Mouse (Mus musculus) midbrain, postnatal 0 days (tissue): ENCODE data around the gene Fbln2. TPM values are rescaled to one million over a fixed set of nuclear protein-coding genes. Genes with fewer than 3 reads are reported as not detected.

Experiments used
- ATAC-seq: fragments of 200-750 bp; cut with Nextera tagmentation; 2 replicates; pipeline ENCODE4 v1.8.0; 2017; ENCODE audit warnings: moderate number of reproducible peaks, mild to moderate bottlenecking, moderate TSS enrichment, moderate library complexity; ENCODE audit not compliant: low FRiP score
- DNase-seq: peaks from one replicate; pipeline ENCODE4 v3.0.0-alpha.2; 2015; ENCODE audit warnings: low spot score
- H3K27ac ChIP-seq: fragments of 300-500 bp; sonication (generic); 2 replicates; pipeline ENCODE4 v1.5.1; 2014; ENCODE audit warnings: low read depth, mild to moderate bottlenecking, low read length, mixed read lengths
- H3K27me3 ChIP-seq: fragments of 300-500 bp; sonication (generic); 2 replicates; pipeline ENCODE4 v1.6.1; 2014; ENCODE audit warnings: low read length, control low read depth, mixed read lengths; ENCODE audit not compliant: insufficient read depth
- H3K36me3 ChIP-seq: fragments of 300-500 bp; sonication (generic); 2 replicates; pipeline ENCODE4 v1.6.1; 2014; ENCODE audit warnings: low read length, control low read depth, mixed read lengths; ENCODE audit not compliant: insufficient read depth
- H3K4me1 ChIP-seq: fragments of 300-500 bp; sonication (generic); 2 replicates; pipeline ENCODE4 v1.6.1; 2014; ENCODE audit warnings: mild to moderate bottlenecking, control low read depth, antibody characterized with exemption, low read length, mixed read lengths; ENCODE audit not compliant: insufficient read depth
- H3K4me2 ChIP-seq: fragments of 300-500 bp; sonication (generic); 2 replicates; pipeline ENCODE4 v1.6.1; 2014; ENCODE audit warnings: low read depth, mild to moderate bottlenecking, low read length, mixed read lengths; ENCODE audit not compliant: poor library complexity, severe bottlenecking
- H3K4me3 ChIP-seq: fragments of 300-500 bp; sonication (generic); 2 replicates; pipeline ENCODE4 v1.5.1; 2014; ENCODE audit warnings: low read depth, mild to moderate bottlenecking, low read length, moderate library complexity
- H3K9ac ChIP-seq: fragments of 300-500 bp; sonication (generic); replicated peaks from 2 replicates; pipeline ENCODE4 v1.6.1; 2014; ENCODE audit warnings: mild to moderate bottlenecking, low read length, moderate library complexity, mixed read lengths; ENCODE audit not compliant: poor library complexity, severe bottlenecking
- H3K9me3 ChIP-seq: fragments of 300-500 bp; sonication (generic); 2 replicates; pipeline ENCODE4 v1.6.1; 2016; ENCODE audit warnings: low read length, control low read depth
- CTCF ChIP-seq: IDR thresholded peaks from 2 replicates; pipeline ENCODE4 v1.5.1; 2016; ENCODE audit warnings: antibody characterized with exemption, mild to moderate bottlenecking
- WGBS: fragments of 180-500 bp; shearing (Covaris S2); extraction: QIAGEN DNeasy Blood & Tissue Kit; methylation state at CpG from one replicate; pipeline ENCODE4 v1.1.7; 2014; 5-methylcytosine and 5-hydroxymethylcytosine counted together
- polyA plus RNA-seq: library from polyadenylated mRNA; unstranded; fragments of >200 nt; fragmentation: Nextera tagmentation; extraction: Ambion mirVana; gene quantifications from 2 replicates; pipeline ENCODE4 v1.2.1, GENCODE M21; 2015
- total RNA-seq: library from RNA; depleted of rRNA; stranded (reverse); fragments of >200 nt; gene quantifications from 2 replicates; pipeline ENCODE4 v1.2.3, GENCODE M21; 2014

The Fbln2 gene
- total and polyA plus RNA-seq, 2 experiments from 2014 or later = 12.1 to 33.5 TPM

DNA sequence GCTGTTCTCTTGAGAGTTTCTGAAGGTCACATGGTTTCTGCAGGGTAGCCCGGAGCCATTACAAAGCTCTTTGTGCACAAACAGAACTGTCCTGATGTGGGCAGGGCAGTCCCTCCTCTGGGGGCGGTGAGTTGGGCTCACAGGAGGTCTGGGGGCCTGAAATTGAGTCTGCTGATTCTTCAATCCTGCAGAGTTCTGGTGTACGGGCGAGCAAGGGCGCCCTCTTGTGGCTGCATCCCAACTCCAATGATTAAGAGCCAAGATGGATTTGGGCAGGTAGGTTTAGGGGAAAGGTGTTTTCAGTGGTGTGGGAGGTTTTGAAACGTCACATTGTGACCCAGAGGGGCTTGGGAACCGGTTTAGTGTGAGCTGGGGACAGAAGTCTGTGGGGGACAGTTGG lies 65.3 kb downstream of the Fbln2 start:
- no peak for ATAC-seq
- 3% methylated on average over 7 of the region's 7 CpGs for WGBS
- peak; percentile 95 for TF ChIP-seq CTCF

DNA sequence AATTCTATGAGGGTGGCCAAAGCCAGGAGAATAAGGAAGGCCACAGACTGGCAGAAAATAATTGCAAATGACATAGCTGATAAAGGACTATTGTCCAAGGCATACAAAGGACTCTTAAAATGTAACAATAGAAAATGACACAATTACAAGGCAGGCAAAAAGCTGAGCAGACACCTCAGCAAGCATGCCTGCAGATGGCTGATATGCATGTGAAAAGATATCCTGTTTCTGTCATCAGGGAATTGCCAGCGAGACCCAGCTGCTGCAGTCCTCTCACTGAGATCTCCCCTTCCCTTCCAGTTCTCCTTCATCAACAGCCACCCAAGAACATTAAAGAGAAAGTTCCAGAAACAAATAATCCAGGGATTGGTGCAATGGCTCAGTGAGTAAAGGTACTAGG lies 66.0 kb downstream of the Fbln2 start:
- TF ChIP-seq CTCF = no peak
- no peak overlapping the region for H3K27ac ChIP-seq
- no peaks in the 10 kb centered on the region for H3K36me3 ChIP-seq

More for the DNA sequence above, 65.3 kb downstream of the Fbln2 start:
- Histone ChIP-seq H3K9ac (no peak overlapping the region), H3K9me3 (no peaks in the 10 kb centered on the region), H3K27ac (no peak overlapping the region), H3K4me3 (no peak overlapping the region), H3K4me2 (no peak overlapping the region), H3K36me3 (no peaks in the 10 kb centered on the region), H3K4me1 (no peaks in the 10 kb centered on the region), H3K27me3 (no peaks in the 10 kb centered on the region)
- DNase-seq = peak; percentile 79

DNA sequence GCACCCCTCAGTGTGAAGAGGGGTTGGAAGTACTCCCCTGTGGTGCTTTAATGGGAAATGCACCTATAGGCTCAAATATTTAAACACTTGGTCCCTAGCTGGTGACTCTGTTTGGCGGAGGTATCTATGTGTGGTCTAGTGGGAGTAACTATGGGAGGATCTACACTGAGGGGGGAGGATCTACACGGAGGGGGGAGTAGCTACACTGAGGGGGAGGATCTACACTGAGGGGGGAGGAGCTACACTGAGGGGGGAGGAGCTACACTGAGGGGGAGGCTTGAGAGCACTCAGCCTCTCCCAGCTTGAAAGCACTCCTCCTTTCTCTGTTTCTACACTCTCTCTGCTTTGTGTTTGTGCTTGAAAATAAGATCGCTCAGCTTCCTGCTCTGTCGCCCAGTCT lies 67.2 kb downstream of the Fbln2 start:
- WGBS = 42% methylated on average over 4 of the region's 4 CpGs
- no peaks in the 10 kb centered on the region for H3K27me3 ChIP-seq
- no peak overlapping the region for H3K4me3 ChIP-seq
- H3K27ac ChIP-seq = no peak overlapping the region
- peaks cover 2% of the 10 kb centered on the region; the same call in 1 of the 2 replicates for H3K4me1 ChIP-seq
- DNase-seq (no peak), ATAC-seq (no peak)
- no peaks in the 10 kb centered on the region for H3K9me3 ChIP-seq
- H3K4me2 ChIP-seq = no peak overlapping the region
- no peak overlapping the region for H3K9ac ChIP-seq
- H3K36me3 ChIP-seq = no peaks in the 10 kb centered on the region
- TF ChIP-seq CTCF = no peak

More for the DNA sequence above, 66.0 kb downstream of the Fbln2 start:
- Histone ChIP-seq H3K9ac (no peak overlapping the region), H3K4me1 (no peaks in the 10 kb centered on the region), H3K27me3 (no peaks in the 10 kb centered on the region), H3K4me3 (no peak overlapping the region), H3K4me2 (no peak overlapping the region), H3K9me3 (no peaks in the 10 kb centered on the region)
- no peak for ATAC-seq
- 14% methylated on average over 1 of the region's 1 CpGs for WGBS
- no peak for DNase-seq

DNA sequence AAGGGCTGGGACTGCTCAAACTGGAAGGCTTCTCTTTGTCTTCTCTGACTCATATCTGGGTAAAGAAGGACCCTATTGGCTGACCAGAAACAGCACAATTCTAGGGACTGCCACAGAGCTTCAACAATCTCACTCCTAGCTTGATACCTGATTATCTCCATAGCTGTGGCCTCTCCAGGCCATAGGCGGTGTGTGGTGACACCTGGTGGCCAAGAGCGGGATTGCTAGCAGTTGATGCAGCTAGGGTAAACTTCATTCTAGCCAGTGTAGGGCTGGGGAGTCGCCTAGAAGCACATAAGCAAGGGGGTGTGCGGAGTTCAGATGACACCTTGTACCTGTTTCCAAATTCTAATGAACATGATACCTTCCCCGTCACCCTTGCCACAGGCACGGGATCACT lies 69.0 kb downstream of the Fbln2 start:
- H3K36me3 ChIP-seq = no peaks in the 10 kb centered on the region
- ATAC-seq = peak; percentile 22; the same call in 1 of the 2 replicates
- peak; percentile 83 for DNase-seq
- H3K9me3 ChIP-seq = no peaks in the 10 kb centered on the region
- 4% methylated on average over 6 of the region's 6 CpGs for WGBS
- TF ChIP-seq CTCF = peak; percentile 100
- H3K4me2 ChIP-seq = no peak overlapping the region
- H3K27ac ChIP-seq = no peak overlapping the region
- H3K4me3 ChIP-seq = no peak overlapping the region
- no peaks in the 10 kb centered on the region for H3K27me3 ChIP-seq
- no peak overlapping the region for H3K9ac ChIP-seq
- peaks cover 14% of the 10 kb centered on the region; the same call in 1 of the 2 replicates for H3K4me1 ChIP-seq

DNA sequence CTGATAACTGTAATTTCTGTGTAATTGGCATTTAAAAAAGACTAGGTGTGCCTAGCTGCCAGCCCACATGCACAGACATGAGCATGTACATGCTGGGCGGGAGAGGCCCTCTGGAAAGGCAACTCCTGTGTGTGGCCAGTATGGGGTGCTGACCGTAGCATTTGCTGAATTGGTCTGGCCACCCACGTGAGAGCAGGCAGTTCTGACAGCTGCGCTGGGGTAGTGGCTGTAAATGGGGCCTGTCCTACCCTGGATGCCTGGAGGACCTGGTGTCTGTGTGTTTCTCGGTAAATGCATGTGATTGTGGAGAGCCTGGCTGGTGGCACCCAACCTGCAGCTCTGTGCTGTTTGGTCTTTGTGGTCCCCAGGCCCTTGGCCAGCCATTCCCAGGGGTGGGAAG lies 69.5 kb downstream of the Fbln2 start:
- Histone ChIP-seq H3K9me3 (no peaks in the 10 kb centered on the region), H3K36me3 (no peaks in the 10 kb centered on the region), H3K27me3 (no peaks in the 10 kb centered on the region), H3K4me1 (peaks cover 18% of the 10 kb centered on the region; the same call in 1 of the 2 replicates), H3K4me2 (no peak overlapping the region), H3K4me3 (no peak overlapping the region), H3K9ac (no peak overlapping the region), H3K27ac (no peak overlapping the region)
- no peak for TF ChIP-seq CTCF
- no peak for DNase-seq
- 56% methylated on average over 5 of the region's 5 CpGs for WGBS
- ATAC-seq = no peak

DNA sequence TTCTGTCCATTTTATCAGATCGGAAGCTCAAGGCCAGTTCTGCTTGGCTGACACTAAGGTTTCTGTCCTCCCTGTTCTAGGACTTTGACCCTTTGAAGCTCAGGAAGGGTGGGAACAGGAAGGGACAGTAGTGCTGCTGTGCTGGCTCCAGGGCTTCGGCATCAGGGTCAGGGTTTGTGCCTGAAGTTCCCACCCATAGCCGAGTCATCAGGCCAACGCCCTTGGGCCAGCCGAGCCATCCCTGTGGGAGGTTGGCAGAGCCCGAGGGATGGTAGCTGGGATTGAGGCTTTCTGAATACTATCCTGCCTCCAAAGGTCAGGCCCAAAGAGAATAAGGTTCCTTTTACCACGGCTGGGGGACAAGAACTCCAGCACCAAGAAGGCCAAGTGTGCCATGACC lies 70.8 kb downstream of the Fbln2 start:
- TF ChIP-seq CTCF = no peak
- WGBS = 76% methylated on average over 7 of the region's 7 CpGs
- H3K4me1 ChIP-seq = peaks cover 18% of the 10 kb centered on the region; the same call in 1 of the 2 replicates
- no peaks in the 10 kb centered on the region for H3K36me3 ChIP-seq
- H3K27me3 ChIP-seq = no peaks in the 10 kb centered on the region
- ATAC-seq (no peak), DNase-seq (no peak)
- no peak overlapping the region for H3K9ac ChIP-seq
- no peak overlapping the region for H3K27ac ChIP-seq
- H3K4me3 ChIP-seq = no peak overlapping the region
- no peak overlapping the region for H3K4me2 ChIP-seq
- H3K9me3 ChIP-seq = no peaks in the 10 kb centered on the region
